Mouse (Mus musculus) megakaryocyte-erythroid progenitor cell, adult 5-6 weeks (primary cell): ENCODE measurements around the gene Lrrc19. TPM values are rescaled to one million over a fixed set of nuclear protein-coding genes. Genes with fewer than 3 reads are reported as not detected.

Experiments used
- ATAC-seq: replicated peaks from 2 replicates; pipeline ENCODE4 v1.8.0; 2016; ENCODE audit warnings: mild to moderate bottlenecking, inconsistent platforms; ENCODE audit not compliant: severe bottlenecking, poor library complexity, low FRiP score, low TSS enrichment
- total RNA-seq, 2 experiments: library from RNA; stranded (forward) in 1 of 2; stranded (reverse) in 1 of 2; fragments of 200-1000, 215-1000 nt in 1 of 2; fragments of >200 nt in 1 of 2; fragmentation: Nextera tagmentation in 1 of 2; gene quantifications; 2 replicates each; pipeline ENCODE4 v1.2.3; 2014 to 2017

The Lrrc19 gene
- total RNA-seq, 2 experiments from 2014 or later: not detected

DNA sequence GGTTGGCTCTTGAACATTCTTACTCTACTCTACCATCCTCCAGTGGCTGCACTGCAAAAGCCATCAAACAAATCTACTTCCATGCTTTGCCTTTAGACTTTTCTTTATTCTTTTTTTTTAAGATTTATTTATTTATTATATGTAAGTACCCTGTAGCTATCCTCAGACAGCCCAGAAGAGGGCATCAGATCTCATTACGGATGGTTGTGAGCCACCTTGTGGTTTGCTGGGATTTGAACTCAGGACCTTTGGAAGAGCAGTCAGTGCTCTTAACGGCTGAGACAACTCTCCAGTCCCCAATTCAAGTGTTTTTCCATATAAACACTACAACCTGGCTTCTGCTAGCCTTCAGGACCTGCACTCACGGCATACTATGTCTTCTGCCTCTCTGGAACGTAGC, 48.5 kb downstream of the Lrrc19 start:
- ATAC-seq: no peak

DNA sequence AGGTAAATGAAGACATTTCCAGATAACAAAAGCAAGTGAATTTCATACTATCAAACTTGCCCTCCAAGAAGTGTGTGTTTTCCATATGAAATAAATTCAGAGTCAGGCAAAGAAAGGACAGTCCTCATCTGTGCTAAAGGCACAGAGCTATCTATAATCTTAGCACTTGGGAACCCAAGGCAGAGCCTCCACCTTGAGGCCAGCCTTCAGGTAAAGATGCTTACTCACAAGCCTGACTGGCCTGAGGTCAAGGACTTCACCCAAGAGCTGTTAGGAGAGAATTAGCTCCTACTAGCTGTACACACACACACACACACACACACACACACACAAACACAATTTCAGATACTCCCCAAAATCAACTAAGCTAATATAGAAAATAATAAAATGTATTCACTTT, 57.2 kb downstream of the Lrrc19 start:
- ATAC-seq: 0 out of 2 replicates have a peak, but pooled peaks have one; percentile 48

DNA sequence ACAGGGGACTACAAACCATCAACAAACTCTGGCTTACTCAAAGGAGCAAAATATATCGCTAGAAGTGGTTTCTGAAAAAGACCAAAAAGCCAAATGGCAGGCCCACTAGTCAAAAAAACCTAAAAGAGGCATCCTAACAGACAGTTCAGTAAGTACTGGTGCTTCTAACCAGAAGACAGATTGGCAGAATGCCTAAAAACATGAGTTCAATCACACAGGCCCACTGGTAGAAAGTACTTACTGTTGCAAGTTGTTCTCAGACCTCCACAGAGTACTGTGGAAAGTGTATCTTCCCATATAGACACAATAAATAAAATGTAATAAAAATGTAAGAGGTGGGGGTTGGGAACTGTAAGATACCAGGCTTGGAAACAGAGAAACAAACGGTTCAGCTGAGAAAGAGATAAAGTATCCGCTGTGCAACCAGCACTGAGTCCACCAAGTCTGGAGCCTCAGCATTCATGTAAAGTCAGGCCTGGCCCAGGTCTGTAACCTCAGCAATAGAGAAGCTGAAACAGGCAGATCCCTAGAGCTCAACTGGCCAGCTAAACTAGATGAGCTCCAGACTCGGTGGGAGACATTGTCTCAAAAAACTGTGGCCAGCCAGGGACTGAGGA, 58.1 kb downstream of the Lrrc19 start:
- peak; percentile 76 for ATAC-seq

Other genes starting within 250 kb of the Lrrc19 start
- gene Gm10306, start 93.6 kb downstream of the Lrrc19 start, total RNA-seq (2014; fragmentation: Nextera tagmentation): not detected in 2 replicates
- gene Gm10306, start 93.6 kb downstream of the Lrrc19 start, total RNA-seq (2017): not detected in 2 replicates
- gene Caap1, start 93.3 kb downstream of the Lrrc19 start, total RNA-seq (2014; fragmentation: Nextera tagmentation): 15.3 and 23.8 TPM in 2 replicates
- 29.9 and 34.4 TPM in 2 replicates for gene Caap1, start 93.3 kb downstream of the Lrrc19 start, total RNA-seq (2017)
- gene Plaa, start 46.9 kb downstream of the Lrrc19 start, total RNA-seq (2014; fragmentation: Nextera tagmentation): 53.9 and 74.0 TPM in 2 replicates
- gene Plaa, start 46.9 kb downstream of the Lrrc19 start, total RNA-seq (2017): 131 and 154 TPM in 2 replicates
- gene Ift74, start 35.7 kb downstream of the Lrrc19 start, total RNA-seq (2014; fragmentation: Nextera tagmentation): 6.9 and 8.2 TPM in 2 replicates
- 18.3 and 20.9 TPM in 2 replicates for gene Ift74, start 35.7 kb downstream of the Lrrc19 start, total RNA-seq (2017)
- gene Tek, start 89.1 kb upstream of the Lrrc19 start, total RNA-seq (2014; fragmentation: Nextera tagmentation): 0.46 and 4.6 TPM in 2 replicates
- gene Tek, start 89.1 kb upstream of the Lrrc19 start, total RNA-seq (2017): 2.0 and 9.5 TPM in 2 replicates